Mouse (Mus musculus): ENCODE measurements around the gene Cep70.
A peak's percentile ranks its signal among the peaks of the same experiment; 100 is the strongest.

Gene Cep70

DNA sequence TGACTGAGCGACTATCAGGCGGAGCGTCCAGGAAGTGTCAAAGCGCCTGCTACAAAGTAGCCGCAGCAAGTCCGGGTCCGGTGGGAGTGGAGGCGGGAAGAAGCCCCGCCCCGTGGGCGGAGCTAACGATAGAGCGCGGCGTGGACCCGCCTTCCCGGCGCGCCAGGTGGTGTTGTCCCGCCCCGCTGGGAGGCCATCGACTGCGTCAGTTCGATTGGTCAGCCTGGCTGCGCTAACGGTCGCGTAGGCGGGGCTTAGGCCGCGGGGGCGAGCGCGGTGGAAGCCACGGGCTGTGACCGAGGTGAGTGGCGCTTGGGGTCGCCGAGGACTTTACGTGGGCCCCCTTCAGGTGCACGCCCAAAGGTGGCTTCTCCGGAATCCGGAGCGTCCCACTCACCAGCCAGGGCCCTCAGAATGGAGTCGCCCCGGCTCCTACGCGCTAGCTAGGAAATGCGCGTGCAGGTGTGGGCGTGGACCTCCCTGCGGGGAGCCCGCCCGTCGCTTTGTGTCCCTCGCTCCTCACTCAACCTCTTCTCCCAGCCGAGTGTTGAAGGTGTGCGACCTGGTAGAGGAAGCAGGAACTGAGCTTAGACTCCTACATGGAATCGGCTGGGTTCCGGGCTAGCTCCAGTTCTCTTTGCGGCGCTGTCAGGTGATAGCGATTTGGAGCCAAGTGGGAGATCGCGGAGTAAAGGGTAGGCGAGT, at the start of gene Cep70:
Gene Cep70, plus strand, starts transcription at position 178 of the 705 bp plus-strand sequence.
- DNase-seq = peak; percentile 95 to 98

DNA sequence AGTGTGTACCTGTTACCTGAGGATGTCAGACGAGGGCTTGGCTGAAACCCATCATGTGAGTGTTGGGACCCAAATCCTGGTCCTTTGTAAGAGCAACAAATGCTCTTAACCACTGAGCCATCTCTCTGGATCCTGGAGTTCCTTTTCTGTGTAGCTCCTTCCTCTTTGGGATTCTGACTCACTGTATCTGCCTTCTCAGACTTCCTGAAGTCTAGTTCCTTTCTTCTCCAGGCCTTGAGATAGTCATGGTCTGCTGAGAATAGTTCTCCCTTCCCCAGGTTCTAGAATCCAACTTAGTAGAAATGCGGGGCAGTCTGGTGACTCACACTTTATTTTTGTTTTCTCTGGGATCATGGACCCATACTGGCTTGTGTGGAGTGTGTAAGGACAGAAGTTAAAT, 30.5 kb upstream of the Cep70 start:
- no peak for DNase-seq

DNA sequence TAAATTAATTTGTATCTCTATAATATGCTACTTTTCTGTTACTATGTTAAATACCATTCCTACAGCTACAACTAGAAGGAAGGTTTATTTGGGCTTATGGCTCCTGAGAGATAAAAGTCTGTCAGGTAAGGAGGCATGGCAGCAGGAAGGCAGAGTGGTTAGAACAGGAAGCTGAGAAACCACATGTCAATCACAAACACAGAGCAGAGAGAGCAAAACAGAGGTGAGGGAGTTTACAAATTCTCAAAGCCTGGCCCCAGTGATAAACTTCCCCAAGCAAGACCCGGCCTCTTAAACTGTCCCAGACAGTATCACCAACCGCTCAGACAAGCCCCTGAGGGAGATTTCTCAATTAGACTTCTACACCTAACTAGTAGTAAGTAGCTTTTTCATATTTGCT, 27.0 kb upstream of the Cep70 start:
- DNase-seq = no peak

GRCm38 (mm10) chr9:99217999-99218719, 25.0 kb upstream of the Cep70 start:
- DNase-seq = no peak

DNA sequence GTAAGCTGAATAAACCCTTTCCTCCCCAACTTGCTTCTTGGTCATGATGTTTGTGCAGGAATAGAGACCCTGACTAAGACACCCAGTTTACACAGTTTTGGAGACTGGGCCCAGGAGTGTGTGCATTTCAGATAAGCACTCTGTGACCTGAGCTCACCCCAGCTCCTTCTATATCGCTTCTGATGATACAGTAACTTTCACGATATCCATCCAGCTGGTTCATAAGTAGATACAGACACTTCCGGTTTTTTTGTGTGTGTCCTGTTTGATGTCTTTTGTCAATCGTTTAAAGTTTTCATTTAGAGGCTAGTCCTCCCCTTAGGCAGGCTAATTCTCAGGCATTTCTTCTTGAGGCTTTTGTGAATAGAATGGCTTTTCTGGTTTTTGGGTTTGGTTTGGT, 21.5 kb upstream of the Cep70 start:
- DNase-seq = no peak

- no peak for DNase-seq
Observed at GRCm38 (mm10) chr9:99224583-99224982, 18.6 kb upstream of the Cep70 start.

- DNase-seq = no peak
Observed at GRCm38 (mm10) chr9:99229450-99229849, 13.7 kb upstream of the Cep70 start.

DNA sequence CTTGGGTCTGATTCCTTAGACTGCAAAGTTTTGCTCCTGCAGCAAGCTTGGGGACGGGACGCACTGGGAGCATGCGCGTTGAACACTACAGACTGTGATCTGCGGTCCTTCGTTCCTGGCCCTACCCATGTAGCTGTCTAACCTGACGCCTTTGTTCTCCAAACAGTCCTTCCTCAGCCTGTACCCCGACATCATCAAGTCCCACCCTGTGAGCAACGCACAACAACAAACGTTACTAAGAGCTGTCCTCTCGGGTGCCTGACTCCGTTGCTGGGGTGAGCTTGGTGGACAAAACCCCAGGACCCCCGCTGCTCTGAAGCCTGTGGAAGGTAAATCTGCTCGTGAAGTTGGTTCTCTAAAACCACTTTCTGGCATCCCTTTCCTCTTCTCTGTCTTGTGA, 6.0 kb upstream of the Cep70 start, which contains the start of gene Faiml:
Gene Faiml, minus strand, starts transcription at position 101 of the 400 bp plus-strand sequence.
- no peak for DNase-seq

GRCm38 (mm10) chr9:99238276-99238675, 4.9 kb upstream of the Cep70 start:
- no peak for DNase-seq

- DNase-seq = no peak
Observed at GRCm38 (mm10) chr9:99239256-99239655, 3.9 kb upstream of the Cep70 start.

DNA sequence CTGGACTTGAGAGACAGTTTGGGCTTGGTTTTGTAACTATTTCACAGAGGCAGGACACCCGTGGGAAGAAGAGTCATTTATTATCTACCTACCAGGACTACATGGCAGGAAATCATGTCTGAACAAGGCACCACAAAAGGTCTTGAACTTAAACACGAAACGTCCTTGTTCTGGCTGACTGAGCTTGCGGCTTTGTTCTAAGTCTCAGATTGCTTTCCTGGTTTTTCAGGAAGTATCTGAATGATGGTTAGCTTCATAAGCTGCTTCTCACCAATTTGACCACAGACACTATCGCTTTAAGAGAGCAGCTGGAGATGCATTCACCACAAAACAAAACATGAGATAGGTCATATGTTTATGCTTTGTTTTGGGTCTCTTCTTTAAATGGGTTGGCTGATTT, 2.6 kb upstream of the Cep70 start:
- DNase-seq = no peak

DNA sequence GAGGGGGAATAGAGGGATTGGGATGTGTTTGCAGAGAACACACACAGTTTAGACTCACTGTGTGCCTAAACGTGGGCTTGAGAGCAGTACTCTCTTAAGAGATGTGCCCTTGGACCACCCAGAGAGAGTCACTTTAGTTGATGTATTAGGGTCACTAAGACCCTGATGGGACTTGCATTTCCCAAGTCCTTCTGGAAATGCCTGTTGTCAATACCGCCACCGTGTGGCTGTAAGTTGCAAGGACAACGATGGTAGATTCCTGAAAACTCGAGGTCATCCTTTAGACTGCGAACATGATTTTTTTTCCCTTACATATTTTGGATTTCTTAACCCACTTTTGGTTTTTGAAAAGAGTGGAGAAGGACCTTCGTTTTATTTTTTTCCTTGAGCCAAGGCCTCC, 1.1 kb upstream of the Cep70 start:
- DNase-seq = peak; percentile 57 to 61

DNA sequence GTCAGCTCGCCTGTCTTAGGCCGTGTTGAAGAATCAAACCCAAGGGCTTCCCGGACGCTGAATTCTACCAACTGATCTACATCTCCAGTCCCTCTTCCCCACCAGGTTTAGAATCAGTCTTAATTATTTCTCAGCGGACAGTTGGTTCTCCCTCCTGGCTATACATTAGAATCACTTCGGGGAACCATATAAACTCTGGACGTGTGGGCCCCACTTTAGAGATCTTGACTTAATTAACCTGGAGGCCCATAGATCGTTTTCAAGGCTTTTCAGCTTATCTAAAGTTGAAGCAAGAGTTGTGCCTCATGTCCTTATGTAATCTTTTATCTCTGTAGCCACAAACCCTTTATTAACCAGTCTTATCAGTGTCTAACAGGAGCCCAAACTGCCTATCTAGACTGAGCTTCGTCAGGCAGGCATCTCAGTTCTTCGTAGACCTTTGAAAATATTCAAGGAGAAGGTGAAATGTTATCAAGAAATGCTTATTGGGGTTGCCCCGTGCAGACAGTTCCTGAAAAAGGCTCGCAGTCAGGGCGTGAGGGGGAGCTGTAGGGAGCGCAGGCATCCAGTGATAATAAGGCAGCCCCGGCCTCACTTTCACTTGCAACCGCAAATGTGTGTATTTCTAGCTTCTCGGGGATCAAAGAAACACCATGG, 506 bp upstream of the Cep70 start:
- peak in 1 of 2 experiments; percentile 3 for DNase-seq

DNA sequence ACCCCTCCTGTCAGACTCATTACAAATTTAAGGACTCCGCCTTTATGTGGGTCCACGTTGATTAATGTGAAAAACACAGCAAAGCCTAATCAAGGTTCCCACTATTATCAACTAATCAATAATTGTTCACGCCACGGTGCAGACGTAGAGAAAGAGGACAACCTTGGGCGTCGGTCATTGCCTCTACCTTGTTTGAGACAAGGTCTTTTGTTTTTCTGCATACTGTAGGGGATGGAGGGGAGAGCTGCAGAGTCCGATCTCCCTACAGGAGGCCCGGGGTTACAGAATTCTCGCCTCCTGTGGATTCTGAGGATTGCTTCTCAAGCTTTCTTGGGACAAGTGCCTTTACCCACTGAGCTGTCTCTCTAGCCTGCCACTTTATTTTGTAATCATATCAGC, 727 bp downstream of the Cep70 start:
- peak in 1 of 2 experiments; percentile 20 for DNase-seq

- no peak for DNase-seq
Observed at GRCm38 (mm10) chr9:99248304-99248703, 5.1 kb downstream of the Cep70 start.

DNA sequence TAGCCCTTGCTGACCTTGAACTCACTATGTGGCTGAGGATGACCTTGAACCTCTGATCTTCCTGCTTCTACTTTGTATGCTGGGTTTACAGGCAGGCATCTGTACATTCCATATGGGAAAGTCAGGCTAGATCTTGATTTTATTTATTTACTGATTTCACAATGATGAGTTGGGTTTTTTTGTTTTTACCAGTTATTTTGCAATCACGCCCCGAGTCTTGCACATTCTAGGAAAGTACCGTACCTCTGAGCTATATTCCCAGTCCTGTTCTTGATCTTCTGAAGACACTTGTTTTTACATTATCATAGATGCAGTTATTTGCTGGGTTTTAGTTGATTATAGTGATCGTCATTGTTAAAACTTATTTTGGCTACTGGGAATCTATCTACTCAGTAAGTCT, 5.7 kb downstream of the Cep70 start:
- DNase-seq = no peak

DNA sequence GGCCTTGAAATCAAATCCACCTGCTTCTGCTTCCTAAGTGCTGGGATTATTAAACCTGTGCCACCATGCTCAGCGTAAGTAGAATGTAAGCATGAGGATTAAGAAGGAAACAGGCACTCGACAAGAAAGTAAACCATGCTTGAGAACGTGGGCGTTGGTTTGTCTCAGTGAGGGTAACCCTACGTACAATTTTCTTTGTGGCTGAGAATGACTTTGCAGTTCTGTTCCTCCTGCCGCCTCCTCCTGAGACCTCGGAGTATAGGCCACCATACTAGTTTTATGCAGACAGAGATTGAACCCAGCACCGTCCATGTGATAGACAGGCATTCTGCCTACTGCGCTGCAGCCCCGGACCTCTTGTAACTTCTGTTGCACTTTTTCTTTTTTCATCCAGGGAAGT, 10.7 kb downstream of the Cep70 start:
- DNase-seq = no peak

DNA sequence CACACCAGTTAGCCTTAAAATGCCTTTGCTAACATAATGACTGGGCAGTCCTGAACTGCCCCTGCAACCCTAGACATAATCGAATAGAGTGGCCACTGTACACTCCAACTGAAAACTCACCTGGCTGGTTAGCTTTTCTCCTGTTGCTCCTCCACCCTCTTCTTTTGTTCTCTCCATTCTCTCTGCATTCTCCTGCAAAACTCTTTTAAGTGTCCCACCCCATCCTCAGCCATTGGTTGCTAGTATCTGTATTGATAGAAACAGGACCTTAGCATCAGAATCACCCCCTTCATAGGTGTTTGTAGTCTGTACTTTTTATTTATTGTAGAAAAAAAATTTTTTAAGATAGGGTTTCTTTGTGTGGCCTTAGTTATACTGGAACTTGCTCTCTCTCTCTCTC, 13.0 kb downstream of the Cep70 start:
- no peak for DNase-seq

- no peak for DNase-seq
Observed at GRCm38 (mm10) chr9:99256821-99257220, 13.7 kb downstream of the Cep70 start.

GRCm38 (mm10) chr9:99258891-99259290, 15.7 kb downstream of the Cep70 start:
- no peak for DNase-seq

DNA sequence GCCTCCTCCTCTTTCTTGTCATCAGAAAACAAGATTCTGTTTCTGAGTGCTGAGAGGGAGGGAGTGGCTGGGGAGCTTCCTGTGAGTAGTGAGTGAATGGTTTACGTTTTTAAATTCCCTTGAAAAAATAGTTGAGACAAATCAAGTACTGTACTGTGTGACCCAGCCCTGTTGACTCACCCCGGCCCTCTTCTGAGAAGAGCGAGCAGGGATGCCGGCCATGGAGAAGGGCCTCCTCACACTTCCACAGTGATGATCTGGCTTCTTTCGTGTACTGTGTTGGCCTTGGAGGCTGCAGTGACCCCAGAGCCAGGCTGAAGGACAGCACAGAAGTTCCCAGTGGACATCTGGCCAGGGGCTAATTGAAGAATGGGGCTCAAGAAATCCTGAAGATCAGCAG, 61.1 kb downstream of the Cep70 start:
- DNase-seq = no peak

- no peak for DNase-seq
Observed at GRCm38 (mm10) chr9:99306226-99306625, 63.1 kb downstream of the Cep70 start.

- no peak for DNase-seq
Observed at GRCm38 (mm10) chr9:99319343-99319951, 76.3 kb downstream of the Cep70 start.

Measured in cerebellum, postnatal 36 days (tissue).